Mouse (Mus musculus) brain, embryonic 14.5 days (tissue): ENCODE data around the gene Ctdsp2.

ENCODE experiments used
- CTCF ChIP-seq: fragments of 200-500 bp; IDR thresholded peaks from 2 replicates; pipeline ENCODE4 v1.5.1; 2012; ENCODE audit warnings: inconsistent platforms, mild to moderate bottlenecking, moderate library complexity, borderline replicate concordance; ENCODE audit not compliant: insufficient read depth, insufficient read length; ENCODE audit errors: extremely low read depth
- POLR2A ChIP-seq: fragments of 200-500 bp; IDR thresholded peaks from 2 replicates; pipeline ENCODE4 v1.6.1; 2012; ENCODE audit warnings: mild to moderate bottlenecking, inconsistent platforms, borderline replicate concordance; ENCODE audit not compliant: poor library complexity, insufficient read depth, insufficient read length, severe bottlenecking; ENCODE audit errors: extremely low read depth

DNA sequence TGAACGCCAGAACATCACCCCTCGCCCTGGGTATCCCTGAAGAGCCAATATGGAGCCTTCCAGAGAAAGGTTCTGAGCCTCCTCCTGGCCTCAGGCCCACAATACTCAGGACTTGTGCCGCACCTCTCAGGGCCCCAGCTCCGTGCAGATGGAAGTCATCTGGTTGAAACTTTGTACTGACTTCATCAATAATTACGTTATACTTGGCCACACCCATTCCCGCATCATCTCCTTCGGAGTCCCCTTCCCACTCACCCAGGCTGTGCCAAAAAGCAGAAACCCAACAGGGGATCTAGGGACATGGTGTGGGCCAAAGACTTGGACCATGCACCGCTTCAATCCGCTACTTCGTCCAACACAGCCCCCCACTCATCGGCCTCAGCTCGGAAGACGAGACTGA, 44.0 kb upstream of the Ctdsp2 start:
- TF ChIP-seq CTCF (no peak), POLR2A (no peak)
